Mouse (Mus musculus) liver, embryonic 11.5 days (tissue): Measurements from ENCODE around the gene Glod4. TPM values are rescaled to one million over a fixed set of nuclear protein-coding genes. Genes with fewer than 3 reads are reported as not detected.

Source experiments
- ATAC-seq: fragments of 200-750 bp; cut with Nextera tagmentation; replicated peaks from 2 replicates; pipeline ENCODE4 v1.8.0; 2017; ENCODE audit warnings: moderate number of reproducible peaks, mild to moderate bottlenecking, moderate TSS enrichment, moderate library complexity; ENCODE audit not compliant: low FRiP score
- DNase-seq: peaks from one replicate; pipeline ENCODE4 v3.0.0-alpha.2; 2017; ENCODE audit warnings: low spot score
- H3K27ac ChIP-seq: fragments of 300-500 bp; sonication (generic); 2 replicates; pipeline ENCODE4 v1.5.1; 2014; ENCODE audit warnings: mild to moderate bottlenecking, low read depth, low read length, control low read depth
- H3K27me3 ChIP-seq: fragments of 300-500 bp; sonication (generic); replicated peaks from 2 replicates; pipeline ENCODE4 v1.6.1; 2014; ENCODE audit warnings: low read length, mixed read lengths; ENCODE audit not compliant: control insufficient read depth, insufficient read depth
- H3K36me3 ChIP-seq: fragments of 300-500 bp; sonication (generic); 2 replicates; pipeline ENCODE4 v1.6.1; 2014; ENCODE audit warnings: mild to moderate bottlenecking, low read length, moderate library complexity, mixed read lengths; ENCODE audit not compliant: control insufficient read depth, insufficient read depth
- H3K4me1 ChIP-seq: fragments of 300-500 bp; sonication (generic); replicated peaks from 2 replicates; pipeline ENCODE4 v1.6.1; 2014; ENCODE audit warnings: low read length, mixed read lengths; ENCODE audit not compliant: control insufficient read depth, insufficient read depth
- H3K4me2 ChIP-seq: fragments of 300-500 bp; sonication (generic); 2 replicates; pipeline ENCODE4 v1.6.1; 2014; ENCODE audit warnings: mild to moderate bottlenecking, control low read depth, moderate library complexity
- H3K4me3 ChIP-seq: fragments of 300-500 bp; sonication (generic); 2 replicates; pipeline ENCODE4 v1.5.1; 2014; ENCODE audit warnings: low read depth, low read length, control low read depth
- H3K9ac ChIP-seq: fragments of 300-500 bp; sonication (generic); 2 replicates; pipeline ENCODE4 v1.6.1; 2014; ENCODE audit warnings: low read depth, low read length, control low read depth
- H3K9me3 ChIP-seq: fragments of 300-500 bp; sonication (generic); 2 replicates; pipeline ENCODE4 v1.6.1; 2016; ENCODE audit warnings: low read length, inconsistent platforms, mixed read lengths; ENCODE audit not compliant: control insufficient read depth
- WGBS: fragments of 180-500 bp; shearing (Covaris S2); extraction: QIAGEN DNeasy Blood & Tissue Kit; methylation state at CpG from one replicate; pipeline ENCODE4 v1.1.7; 2014; 5-methylcytosine and 5-hydroxymethylcytosine counted together
- polyA plus RNA-seq: library from polyadenylated mRNA; unstranded; fragments of >200 nt; fragmentation: Nextera tagmentation; extraction: Ambion mirVana; gene quantifications from 2 replicates; pipeline ENCODE4 v1.2.1, GENCODE M21; 2014

Glod4 gene
- polyA plus RNA-seq, 1 experiment from 2014 or later: 137 TPM

- Histone ChIP-seq H3K9me3 (no peaks in the 10 kb centered on the region), H3K27ac (no peak overlapping the region), H3K27me3 (no peaks in the 10 kb centered on the region), H3K4me3 (no peak overlapping the region), H3K36me3 (no peaks in the 10 kb centered on the region), H3K4me1 (no peaks in the 10 kb centered on the region; the same call in 1 of the 2 replicates), H3K4me2 (no peak overlapping the region), H3K9ac (no peak overlapping the region)
- DNase-seq (no peak), ATAC-seq (no peak)
- 40% methylated on average over 19 of the region's 19 CpGs for WGBS
Observed at GRCm38 (mm10) chr11:76262611-76263351, 19.3 kb upstream of the Glod4 start.

- no peak for DNase-seq
- Histone ChIP-seq H3K9ac (no peak overlapping the region), H3K4me2 (no peak overlapping the region), H3K9me3 (no peaks in the 10 kb centered on the region), H3K27ac (no peak overlapping the region), H3K4me3 (no peak overlapping the region), H3K36me3 (no peaks in the 10 kb centered on the region), H3K27me3 (no peaks in the 10 kb centered on the region), H3K4me1 (no peaks in the 10 kb centered on the region; the same call in 1 of the 2 replicates)
- ATAC-seq: no peak
- WGBS: 44% methylated on average over 12 of the region's 12 CpGs
Observed at GRCm38 (mm10) chr11:76261224-76261623, 17.7 kb upstream of the Glod4 start.

- Histone ChIP-seq H3K9ac (no peak overlapping the region), H3K27ac (no peak overlapping the region), H3K36me3 (no peaks in the 10 kb centered on the region), H3K27me3 (no peaks in the 10 kb centered on the region), H3K4me2 (no peak overlapping the region), H3K9me3 (no peaks in the 10 kb centered on the region), H3K4me1 (no peaks in the 10 kb centered on the region), H3K4me3 (no peak overlapping the region)
- WGBS: 82% methylated on average over 10 of the region's 10 CpGs
- no peak for ATAC-seq
- no peak for DNase-seq
Observed at GRCm38 (mm10) chr11:76260208-76261050, 16.9 kb upstream of the Glod4 start.

GRCm38 (mm10) chr11:76258511-76258910 is 15.0 kb upstream of the Glod4 start:
- Histone ChIP-seq H3K36me3 (no peaks in the 10 kb centered on the region), H3K4me3 (no peak overlapping the region), H3K27ac (no peak overlapping the region), H3K27me3 (no peaks in the 10 kb centered on the region), H3K9ac (no peak overlapping the region), H3K9me3 (no peaks in the 10 kb centered on the region), H3K4me1 (no peaks in the 10 kb centered on the region), H3K4me2 (no peak overlapping the region)
- ATAC-seq (no peak), DNase-seq (no peak)
- 70% methylated on average over 6 of the region's 6 CpGs for WGBS

GRCm38 (mm10) chr11:76257386-76257785 is 13.9 kb upstream of the Glod4 start:
- H3K4me3 ChIP-seq: no peak overlapping the region
- ATAC-seq: no peak
- no peak for DNase-seq
- no peak overlapping the region for H3K9ac ChIP-seq
- H3K4me2 ChIP-seq: no peak overlapping the region
- H3K27ac ChIP-seq: no peak overlapping the region
- H3K4me1 ChIP-seq: no peaks in the 10 kb centered on the region
- H3K9me3 ChIP-seq: no peaks in the 10 kb centered on the region
- 67% methylated on average over 4 of the region's 4 CpGs for WGBS
- no peaks in the 10 kb centered on the region for H3K36me3 ChIP-seq
- no peaks in the 10 kb centered on the region for H3K27me3 ChIP-seq

GRCm38 (mm10) chr11:76256129-76256528 is 12.6 kb upstream of the Glod4 start:
- Histone ChIP-seq H3K9ac (no peak overlapping the region), H3K27ac (no peak overlapping the region), H3K9me3 (no peaks in the 10 kb centered on the region), H3K27me3 (no peaks in the 10 kb centered on the region), H3K4me2 (no peak overlapping the region), H3K36me3 (peaks cover 1% of the 10 kb centered on the region), H3K4me1 (no peaks in the 10 kb centered on the region), H3K4me3 (no peak overlapping the region)
- WGBS: 50% methylated on average over 5 of the region's 5 CpGs
- DNase-seq (no peak), ATAC-seq (no peak)

GRCm38 (mm10) chr11:76255431-76256001 is 12.0 kb upstream of the Glod4 start:
- Histone ChIP-seq H3K9me3 (no peaks in the 10 kb centered on the region), H3K27ac (no peak overlapping the region), H3K36me3 (peaks cover 5% of the 10 kb centered on the region), H3K27me3 (no peaks in the 10 kb centered on the region), H3K9ac (no peak overlapping the region), H3K4me2 (no peak overlapping the region), H3K4me1 (no peaks in the 10 kb centered on the region), H3K4me3 (no peak overlapping the region)
- DNase-seq: no peak
- no peak for ATAC-seq
- WGBS: 77% methylated on average over 4 of the region's 4 CpGs

- no peaks in the 10 kb centered on the region for H3K9me3 ChIP-seq
- WGBS: 89% methylated on average over 4 of the region's 4 CpGs
- no peaks in the 10 kb centered on the region for H3K4me1 ChIP-seq
- no peak overlapping the region for H3K4me3 ChIP-seq
- DNase-seq (no peak), ATAC-seq (no peak)
- no peak overlapping the region for H3K27ac ChIP-seq
- H3K4me2 ChIP-seq: no peak overlapping the region
- H3K27me3 ChIP-seq: no peaks in the 10 kb centered on the region
- H3K36me3 ChIP-seq: peaks cover 16% of the 10 kb centered on the region
- no peak overlapping the region for H3K9ac ChIP-seq
Observed at GRCm38 (mm10) chr11:76253918-76254264, 10.4 kb upstream of the Glod4 start.
